Mouse (Mus musculus): ENCODE data around the gene Dennd1a. TPM values are rescaled to one million over a fixed set of nuclear protein-coding genes. Genes with fewer than 3 reads are reported as not detected.

Dennd1a gene
- total and polyA plus RNA-seq, 2 experiments = 13.0 to 14.5 TPM

- TF ChIP-seq POLR2A (IDR thresholded peaks at IDR 0.05; ENCODE audit: extremely low read depth, insufficient read depth, low read length) (no peak), CTCF (IDR thresholded peaks at IDR 0.05; ENCODE audit: low read depth, low read length) (no peak)
- no peak overlapping the region for H3K9ac ChIP-seq (ENCODE audit: low read depth, low read length)
- DNase-seq (ENCODE audit: extremely low read depth, low read depth, low spot score) = no peak
- H3K27me3 ChIP-seq (ENCODE audit: control insufficient read depth, insufficient read depth, low read length) = no peaks in the 10 kb centered on the region
- H3K4me1 ChIP-seq (ENCODE audit: control insufficient read depth, insufficient read depth, low read length) = peaks cover 2% of the 10 kb centered on the region; the same call in 1 of the 2 replicates
- no peak overlapping the region for H3K4me3 ChIP-seq (ENCODE audit: insufficient read depth, low read depth, low read length)
- H3K79me2 ChIP-seq (ENCODE audit: control insufficient read depth, insufficient read depth, low read length) = no peaks in the 10 kb centered on the region; the same call in 1 of the 2 replicates
- H3K27ac ChIP-seq (replicated peaks; ENCODE audit: insufficient read depth, low read depth, low read length) = no peak overlapping the region
- WGBS = 84% methylated on average over 2 of the region's 2 CpGs
- H3K36me3 ChIP-seq (ENCODE audit: control insufficient read depth, insufficient read depth, low read length) = no peaks in the 10 kb centered on the region
These were observed 192.6 kb downstream of the Dennd1a start for GRCm38 (mm10) chr2:38094380-38095163.

- H3K27ac ChIP-seq (replicated peaks; ENCODE audit: insufficient read depth, low read depth, low read length) = no peak overlapping the region
These were observed 193.2 kb downstream of the Dennd1a start for GRCm38 (mm10) chr2:38093968-38094367.

GRCm38 (mm10) chr2:38093242-38093641, 193.9 kb downstream of the Dennd1a start:
- H3K36me3 ChIP-seq (ENCODE audit: control insufficient read depth, insufficient read depth, low read length) = no peaks in the 10 kb centered on the region
- H3K79me2 ChIP-seq (ENCODE audit: control insufficient read depth, insufficient read depth, low read length) = no peaks in the 10 kb centered on the region; the same call in 1 of the 2 replicates
- 91% methylated on average over 3 of the region's 3 CpGs for WGBS
- no peak overlapping the region for H3K4me3 ChIP-seq (ENCODE audit: insufficient read depth, low read depth, low read length)
- TF ChIP-seq CTCF (IDR thresholded peaks at IDR 0.05; ENCODE audit: low read depth, low read length) (no peak), POLR2A (IDR thresholded peaks at IDR 0.05; ENCODE audit: extremely low read depth, insufficient read depth, low read length) (no peak)
- no peak overlapping the region for H3K27ac ChIP-seq (replicated peaks; ENCODE audit: insufficient read depth, low read depth, low read length)
- H3K4me1 ChIP-seq (ENCODE audit: control insufficient read depth, insufficient read depth, low read length) = peaks cover 2% of the 10 kb centered on the region
- no peak overlapping the region for H3K9ac ChIP-seq (ENCODE audit: low read depth, low read length)
- H3K27me3 ChIP-seq (ENCODE audit: control insufficient read depth, insufficient read depth, low read length) = no peaks in the 10 kb centered on the region
- no peak for DNase-seq (ENCODE audit: extremely low read depth, low read depth, low spot score)

More at GRCm38 (mm10) chr2:38093968-38094367, 193.2 kb downstream of the Dennd1a start:
- Histone ChIP-seq H3K27me3 (ENCODE audit: control insufficient read depth, insufficient read depth, low read length) (no peaks in the 10 kb centered on the region), H3K79me2 (ENCODE audit: control insufficient read depth, insufficient read depth, low read length) (no peaks in the 10 kb centered on the region; the same call in 1 of the 2 replicates), H3K4me3 (ENCODE audit: insufficient read depth, low read depth, low read length) (no peak overlapping the region), H3K4me1 (ENCODE audit: control insufficient read depth, insufficient read depth, low read length) (no peaks in the 10 kb centered on the region; the same call in 1 of the 2 replicates), H3K9ac (ENCODE audit: low read depth, low read length) (no peak overlapping the region), H3K36me3 (ENCODE audit: control insufficient read depth, insufficient read depth, low read length) (no peaks in the 10 kb centered on the region)
- TF ChIP-seq CTCF (IDR thresholded peaks at IDR 0.05; ENCODE audit: low read depth, low read length) = no peak
- no peak for TF ChIP-seq POLR2A (IDR thresholded peaks at IDR 0.05; ENCODE audit: extremely low read depth, insufficient read depth, low read length)
- DNase-seq (ENCODE audit: extremely low read depth, low read depth, low spot score) = no peak

- Histone ChIP-seq H3K27me3 (ENCODE audit: control insufficient read depth, insufficient read depth, low read length) (no peaks in the 10 kb centered on the region), H3K9ac (ENCODE audit: low read depth, low read length) (no peak overlapping the region), H3K27ac (replicated peaks; ENCODE audit: insufficient read depth, low read depth, low read length) (no peak overlapping the region), H3K4me1 (ENCODE audit: control insufficient read depth, insufficient read depth, low read length) (peaks cover 5% of the 10 kb centered on the region), H3K4me3 (ENCODE audit: insufficient read depth, low read depth, low read length) (no peak overlapping the region), H3K36me3 (ENCODE audit: control insufficient read depth, insufficient read depth, low read length) (no peaks in the 10 kb centered on the region), H3K79me2 (ENCODE audit: control insufficient read depth, insufficient read depth, low read length) (peaks cover 2% of the 10 kb centered on the region; the same call in 1 of the 2 replicates)
- peak; percentile 88 for DNase-seq (ENCODE audit: extremely low read depth, low read depth, low spot score)
- TF ChIP-seq POLR2A (IDR thresholded peaks at IDR 0.05; ENCODE audit: extremely low read depth, insufficient read depth, low read length) (no peak), CTCF (IDR thresholded peaks at IDR 0.05; ENCODE audit: low read depth, low read length) (no peak)
- WGBS = 28% methylated on average over 1 of the region's 1 CpGs
These were observed 198.8 kb downstream of the Dennd1a start for GRCm38 (mm10) chr2:38088346-38088745.

GRCm38 (mm10) chr2:38085058-38085457, 202.1 kb downstream of the Dennd1a start:
- no peaks in the 10 kb centered on the region for H3K36me3 ChIP-seq (ENCODE audit: control insufficient read depth, insufficient read depth, low read length)
- H3K4me3 ChIP-seq (ENCODE audit: insufficient read depth, low read depth, low read length) = no peak overlapping the region
- WGBS = 31% methylated on average over 2 of the region's 2 CpGs
- no peak overlapping the region for H3K9ac ChIP-seq (ENCODE audit: low read depth, low read length)
- no peak for TF ChIP-seq POLR2A (IDR thresholded peaks at IDR 0.05; ENCODE audit: extremely low read depth, insufficient read depth, low read length)
- no peak for TF ChIP-seq CTCF (IDR thresholded peaks at IDR 0.05; ENCODE audit: low read depth, low read length)
- DNase-seq (ENCODE audit: extremely low read depth, low read depth, low spot score) = peak; percentile 76
- H3K27ac ChIP-seq (replicated peaks; ENCODE audit: insufficient read depth, low read depth, low read length) = no peak overlapping the region
- no peaks in the 10 kb centered on the region for H3K27me3 ChIP-seq (ENCODE audit: control insufficient read depth, insufficient read depth, low read length)
- peaks cover 5% of the 10 kb centered on the region for H3K4me1 ChIP-seq (ENCODE audit: control insufficient read depth, insufficient read depth, low read length)
- 0 out of 2 replicates have a peak, but pooled peaks cover 2% of the 10 kb centered on the region for H3K79me2 ChIP-seq (ENCODE audit: control insufficient read depth, insufficient read depth, low read length)

- TF ChIP-seq POLR2A (IDR thresholded peaks at IDR 0.05; ENCODE audit: extremely low read depth, insufficient read depth, low read length) = no peak
- TF ChIP-seq CTCF (IDR thresholded peaks at IDR 0.05; ENCODE audit: low read depth, low read length) = no peak
- Histone ChIP-seq H3K36me3 (ENCODE audit: control insufficient read depth, insufficient read depth, low read length) (no peaks in the 10 kb centered on the region), H3K27me3 (ENCODE audit: control insufficient read depth, insufficient read depth, low read length) (no peaks in the 10 kb centered on the region), H3K4me1 (ENCODE audit: control insufficient read depth, insufficient read depth, low read length) (peaks cover 2% of the 10 kb centered on the region; the same call in 1 of the 2 replicates), H3K79me2 (ENCODE audit: control insufficient read depth, insufficient read depth, low read length) (0 out of 2 replicates have a peak, but pooled peaks cover 2% of the 10 kb centered on the region), H3K9ac (ENCODE audit: low read depth, low read length) (no peak overlapping the region), H3K27ac (replicated peaks; ENCODE audit: insufficient read depth, low read depth, low read length) (no peak overlapping the region), H3K4me3 (ENCODE audit: insufficient read depth, low read depth, low read length) (no peak overlapping the region)
- peak; percentile 37 for DNase-seq (ENCODE audit: extremely low read depth, low read depth, low spot score)
- 91% methylated on average over 3 of the region's 3 CpGs for WGBS
These were observed 203.9 kb downstream of the Dennd1a start for GRCm38 (mm10) chr2:38083251-38083650.

All from liver, adult 2 months (tissue).